8 mouse cellular contexts compared by ENCODE assay signal in the genomic region with DNA sequence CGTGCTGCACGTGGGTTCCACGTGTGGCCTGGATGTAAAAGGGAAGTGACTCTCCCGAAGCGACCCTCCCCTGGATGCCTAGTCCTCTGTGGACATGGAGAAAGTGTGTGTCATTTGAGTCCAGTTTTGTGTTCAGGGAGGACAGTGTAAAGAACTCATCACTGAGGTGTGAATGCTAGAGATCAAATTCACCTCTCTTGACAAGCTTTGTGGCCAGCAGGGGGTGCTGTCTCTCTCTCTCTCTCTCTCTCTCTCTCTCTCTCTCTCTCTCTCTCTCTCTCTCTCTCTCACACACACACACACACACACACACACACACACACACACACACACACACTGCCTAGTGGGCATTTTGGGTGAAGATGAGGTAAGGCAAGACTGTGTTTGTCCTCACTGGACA.
A peak's percentile ranks its signal among the peaks of the same experiment; 100 is the strongest.
DNase-seq lines count a peak whose midpoint lies in the region; ATAC-seq and TF ChIP-seq lines count a peak whose summit lies in the region.

No protein-coding gene starts in this region.

- H3K36me3 ChIP-seq in forebrain, postnatal 0 days (ENCODE audit: insufficient read depth), result peaks cover 25% of the 10 kb centered on the region; the same call in 1 of the 2 replicates
- no peaks in the 10 kb centered on the region; the same call in 1 of the 2 replicates for H3K36me3 ChIP-seq in forebrain, embryonic 12.5 days (replicated peaks)
- H3K36me3 ChIP-seq in liver, adult 2 months (ENCODE audit: control insufficient read depth, insufficient read depth, low read length), result no peaks in the 10 kb centered on the region
- H3K36me3 ChIP-seq in liver, embryonic 11.5 days (ENCODE audit: control insufficient read depth, insufficient read depth, low read length), result no peaks in the 10 kb centered on the region
- no peaks in the 10 kb centered on the region for H3K36me3 ChIP-seq in limb, embryonic 10.5 days

- H3K9ac ChIP-seq in forebrain, postnatal 0 days, result no peak overlapping the region
- no peak overlapping the region for H3K9ac ChIP-seq in forebrain, embryonic 12.5 days
- no peak overlapping the region for H3K9ac ChIP-seq in liver, adult 2 months (ENCODE audit: low read depth, low read length)
- H3K9ac ChIP-seq in liver, embryonic 11.5 days (ENCODE audit: low read depth, low read length), result no peak overlapping the region

- peak; percentile 72 for TF ChIP-seq CTCF in forebrain, postnatal 0 days (IDR thresholded peaks at IDR 0.05; ENCODE audit: low read depth)
- 0 out of 2 replicates have a peak, but pooled peaks have one; percentile 4 for TF ChIP-seq CTCF in liver, adult 2 months (IDR thresholded peaks at IDR 0.05; ENCODE audit: low read depth, low read length)

- H3K4me3 ChIP-seq in forebrain, postnatal 0 days (ENCODE audit: low read depth, low read length), result no peak overlapping the region
- no peak overlapping the region for H3K4me3 ChIP-seq in forebrain, embryonic 12.5 days (replicated peaks)
- H3K4me3 ChIP-seq in liver, adult 2 months (ENCODE audit: insufficient read depth, low read depth, low read length), result no peak overlapping the region
- H3K4me3 ChIP-seq in liver, embryonic 11.5 days (ENCODE audit: low read depth, low read length), result no peak overlapping the region
- no peak overlapping the region for H3K4me3 ChIP-seq in limb, embryonic 10.5 days

- DNase-seq in forebrain, postnatal 0 days, result peak; percentile 61
- no peak for DNase-seq in liver, adult 2 months (ENCODE audit: extremely low read depth, low read depth, low spot score)
- no peak for DNase-seq in liver, embryonic 11.5 days (ENCODE audit: low spot score)
- DNase-seq in brain, adult 2 months (ENCODE audit: low read depth, low spot score), result peak; percentile 89
- DNase-seq in limb, embryonic 10.5 days (ENCODE audit: low spot score), result peak; percentile 36
- no peak for DNase-seq in spleen, adult 12 weeks (ENCODE audit: low spot score)
- no peak for DNase-seq in c-Kit-positive CD71-positive TER-119-positive erythroid progenitor cells, embryonic 14.5 days (ENCODE audit: low spot score)

- no peak overlapping the region for H3K27ac ChIP-seq in forebrain, postnatal 0 days (ENCODE audit: low read depth, low read length)
- no peak overlapping the region for H3K27ac ChIP-seq in forebrain, embryonic 12.5 days
- H3K27ac ChIP-seq in liver, adult 2 months (replicated peaks; ENCODE audit: insufficient read depth, low read depth, low read length), result no peak overlapping the region
- H3K27ac ChIP-seq in liver, embryonic 11.5 days (ENCODE audit: low read depth, low read length), result no peak overlapping the region
- H3K27ac ChIP-seq in limb, embryonic 10.5 days, result no peak overlapping the region

- H3K4me2 ChIP-seq in forebrain, postnatal 0 days (ENCODE audit: low read depth), result no peak overlapping the region
- no peak overlapping the region for H3K4me2 ChIP-seq in forebrain, embryonic 12.5 days
- H3K4me2 ChIP-seq in liver, embryonic 11.5 days, result no peak overlapping the region

- H3K27me3 ChIP-seq in forebrain, postnatal 0 days (ENCODE audit: insufficient read depth, low read length), result no peaks in the 10 kb centered on the region
- no peaks in the 10 kb centered on the region for H3K27me3 ChIP-seq in forebrain, embryonic 12.5 days
- H3K27me3 ChIP-seq in liver, adult 2 months (ENCODE audit: control insufficient read depth, insufficient read depth, low read length), result no peaks in the 10 kb centered on the region
- no peaks in the 10 kb centered on the region for H3K27me3 ChIP-seq in liver, embryonic 11.5 days (replicated peaks; ENCODE audit: control insufficient read depth, insufficient read depth, low read length)
- no peaks in the 10 kb centered on the region for H3K27me3 ChIP-seq in limb, embryonic 10.5 days (ENCODE audit: low read depth, poor library complexity, severe bottlenecking)

- no peak for TF ChIP-seq POLR2A in liver, adult 2 months (IDR thresholded peaks at IDR 0.05; ENCODE audit: extremely low read depth, insufficient read depth, low read length)

- ATAC-seq in forebrain, postnatal 0 days, result peak; percentile 11; the same call in 1 of the 2 replicates
- no peak for ATAC-seq in forebrain, embryonic 12.5 days (ENCODE audit: low FRiP score)
- ATAC-seq in liver, embryonic 11.5 days (replicated peaks; ENCODE audit: low FRiP score), result no peak

- 84% methylated on average over 5 of the region's 5 CpGs for WGBS in forebrain, postnatal 0 days
- WGBS in forebrain, embryonic 12.5 days, result 84% methylated on average over 5 of the region's 5 CpGs
- WGBS in liver, adult 2 months, result 77% methylated on average over 5 of the region's 5 CpGs
- WGBS in liver, embryonic 11.5 days, result 61% methylated on average over 5 of the region's 5 CpGs
- 80% methylated on average over 5 of the region's 5 CpGs for WGBS in limb, embryonic 10.5 days

- H3K4me1 ChIP-seq in forebrain, postnatal 0 days (ENCODE audit: insufficient read depth), result no peaks in the 10 kb centered on the region
- H3K4me1 ChIP-seq in forebrain, embryonic 12.5 days, result no peaks in the 10 kb centered on the region
- H3K4me1 ChIP-seq in liver, adult 2 months (ENCODE audit: control insufficient read depth, insufficient read depth, low read length), result no peaks in the 10 kb centered on the region
- H3K4me1 ChIP-seq in liver, embryonic 11.5 days (replicated peaks; ENCODE audit: control insufficient read depth, insufficient read depth, low read length), result no peaks in the 10 kb centered on the region
- no peaks in the 10 kb centered on the region for H3K4me1 ChIP-seq in limb, embryonic 10.5 days

- H3K79me2 ChIP-seq in liver, adult 2 months (ENCODE audit: control insufficient read depth, insufficient read depth, low read length), result no peaks in the 10 kb centered on the region

- H3K9me3 ChIP-seq in forebrain, postnatal 0 days (ENCODE audit: low read length), result no peaks in the 10 kb centered on the region
- no peaks in the 10 kb centered on the region for H3K9me3 ChIP-seq in forebrain, embryonic 12.5 days
- no peaks in the 10 kb centered on the region for H3K9me3 ChIP-seq in liver, embryonic 11.5 days (ENCODE audit: control insufficient read depth, low read length)
- H3K9me3 ChIP-seq in limb, embryonic 10.5 days (replicated peaks), result no peaks in the 10 kb centered on the region

Comparison
In these comparisons a context has a peak if more than half of its experiments do, and no peak if none do; other contexts are left out.
1. DNase-seq: peak in forebrain, postnatal 0 days (single experiment), brain, adult 2 months (single experiment) and limb, embryonic 10.5 days (single experiment); none in liver, adult 2 months (single experiment), liver, embryonic 11.5 days (single experiment), spleen, adult 12 weeks (single experiment) and c-Kit-positive CD71-positive TER-119-positive erythroid progenitor cells, embryonic 14.5 days (single experiment).